Mouse (Mus musculus) liver, embryonic 11.5 days (tissue): ENCODE data around the gene Pde3b. TPM values are rescaled to one million over a fixed set of nuclear protein-coding genes. Genes with fewer than 3 reads are reported as not detected.
"Not testable (repeated sequence)": the region's sequence is repeated elsewhere in the genome, so short reads cannot be mapped to it uniquely, and the experiment has no call there.

ENCODE experiments used
- ATAC-seq: fragments of 200-750 bp; cut with Nextera tagmentation; replicated peaks from 2 replicates; pipeline ENCODE4 v1.8.0; 2017; ENCODE audit warnings: moderate number of reproducible peaks, mild to moderate bottlenecking, moderate TSS enrichment, moderate library complexity; ENCODE audit not compliant: low FRiP score
- DNase-seq: peaks from one replicate; pipeline ENCODE4 v3.0.0-alpha.2; 2017; ENCODE audit warnings: low spot score
- H3K27ac ChIP-seq: fragments of 300-500 bp; sonication (generic); 2 replicates; pipeline ENCODE4 v1.5.1; 2014; ENCODE audit warnings: mild to moderate bottlenecking, low read depth, low read length, control low read depth
- H3K27me3 ChIP-seq: fragments of 300-500 bp; sonication (generic); replicated peaks from 2 replicates; pipeline ENCODE4 v1.6.1; 2014; ENCODE audit warnings: low read length, mixed read lengths; ENCODE audit not compliant: control insufficient read depth, insufficient read depth
- H3K36me3 ChIP-seq: fragments of 300-500 bp; sonication (generic); 2 replicates; pipeline ENCODE4 v1.6.1; 2014; ENCODE audit warnings: mild to moderate bottlenecking, low read length, moderate library complexity, mixed read lengths; ENCODE audit not compliant: control insufficient read depth, insufficient read depth
- H3K4me1 ChIP-seq: fragments of 300-500 bp; sonication (generic); replicated peaks from 2 replicates; pipeline ENCODE4 v1.6.1; 2014; ENCODE audit warnings: low read length, mixed read lengths; ENCODE audit not compliant: control insufficient read depth, insufficient read depth
- H3K4me2 ChIP-seq: fragments of 300-500 bp; sonication (generic); 2 replicates; pipeline ENCODE4 v1.6.1; 2014; ENCODE audit warnings: mild to moderate bottlenecking, control low read depth, moderate library complexity
- H3K4me3 ChIP-seq: fragments of 300-500 bp; sonication (generic); 2 replicates; pipeline ENCODE4 v1.5.1; 2014; ENCODE audit warnings: low read depth, low read length, control low read depth
- H3K9ac ChIP-seq: fragments of 300-500 bp; sonication (generic); 2 replicates; pipeline ENCODE4 v1.6.1; 2014; ENCODE audit warnings: low read depth, low read length, control low read depth
- H3K9me3 ChIP-seq: fragments of 300-500 bp; sonication (generic); 2 replicates; pipeline ENCODE4 v1.6.1; 2016; ENCODE audit warnings: low read length, inconsistent platforms, mixed read lengths; ENCODE audit not compliant: control insufficient read depth
- WGBS: fragments of 180-500 bp; shearing (Covaris S2); extraction: QIAGEN DNeasy Blood & Tissue Kit; methylation state at CpG from one replicate; pipeline ENCODE4 v1.1.7; 2014; 5-methylcytosine and 5-hydroxymethylcytosine counted together
- polyA plus RNA-seq: library from polyadenylated mRNA; unstranded; fragments of >200 nt; fragmentation: Nextera tagmentation; extraction: Ambion mirVana; gene quantifications from 2 replicates; pipeline ENCODE4 v1.2.1, GENCODE M21; 2014

Gene Pde3b
- polyA plus RNA-seq, 1 experiment from 2014 or later = 6.2 TPM

- H3K4me3 ChIP-seq = no peak overlapping the region
- no peak overlapping the region for H3K27ac ChIP-seq
- DNase-seq (no peak), ATAC-seq (no peak)
- H3K4me2 ChIP-seq = no peak overlapping the region
- no peaks in the 10 kb centered on the region for H3K36me3 ChIP-seq
- H3K27me3 ChIP-seq = no peaks in the 10 kb centered on the region
- no peak overlapping the region for H3K9ac ChIP-seq
- no peaks in the 10 kb centered on the region; the same call in 1 of the 2 replicates for H3K4me1 ChIP-seq
- no peaks in the 10 kb centered on the region for H3K9me3 ChIP-seq
Measured at GRCm38 (mm10) chr7:114492540-114492939, 77.5 kb downstream of the Pde3b start.

- no peak for DNase-seq
Measured at GRCm38 (mm10) chr7:114494033-114494432, 79.0 kb downstream of the Pde3b start.

GRCm38 (mm10) chr7:114499293-114499692, 84.2 kb downstream of the Pde3b start:
- Histone ChIP-seq H3K9me3 (no peaks in the 10 kb centered on the region), H3K4me2 (no peak overlapping the region), H3K4me3 (no peak overlapping the region), H3K27ac (no peak overlapping the region), H3K9ac (no peak overlapping the region), H3K27me3 (no peaks in the 10 kb centered on the region), H3K36me3 (no peaks in the 10 kb centered on the region), H3K4me1 (no peaks in the 10 kb centered on the region)
- 83% methylated on average over 1 of the region's 1 CpGs for WGBS
- ATAC-seq = no peak
- DNase-seq = no peak

More at GRCm38 (mm10) chr7:114494033-114494432, 79.0 kb downstream of the Pde3b start:
- Histone ChIP-seq H3K4me2 (no peak overlapping the region), H3K4me1 (no peaks in the 10 kb centered on the region; the same call in 1 of the 2 replicates), H3K9me3 (no peaks in the 10 kb centered on the region), H3K36me3 (no peaks in the 10 kb centered on the region), H3K27me3 (no peaks in the 10 kb centered on the region), H3K4me3 (no peak overlapping the region), H3K9ac (no peak overlapping the region), H3K27ac (no peak overlapping the region)
- WGBS = 84% methylated on average over 5 of the region's 5 CpGs
- ATAC-seq = no peak; the same call in 1 of the 2 replicates

DNA sequence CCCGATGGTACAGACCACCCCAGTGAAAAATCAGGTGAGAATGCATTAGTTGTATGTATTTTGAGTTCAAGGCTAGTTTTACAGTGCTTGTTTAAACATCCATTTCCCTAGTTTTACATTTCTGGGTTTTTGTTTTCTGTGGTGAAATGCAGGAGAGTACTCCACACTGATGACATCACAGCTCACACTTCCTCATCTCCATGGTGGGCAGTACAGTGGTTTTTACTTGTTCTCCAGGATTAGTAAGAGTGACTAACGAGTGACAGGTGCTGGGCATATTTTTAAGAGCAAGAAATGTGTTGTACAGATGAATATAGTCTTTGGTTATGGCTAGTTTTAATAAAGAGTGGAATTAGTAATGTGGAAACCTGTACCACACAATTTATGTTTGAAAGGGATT, 93.8 kb downstream of the Pde3b start:
- H3K4me3 ChIP-seq = no peak overlapping the region
- no peak overlapping the region for H3K9ac ChIP-seq
- H3K4me2 ChIP-seq = no peak overlapping the region
- WGBS = 77% methylated on average over 2 of the region's 2 CpGs
- ATAC-seq (no peak), DNase-seq (no peak)
- no peaks in the 10 kb centered on the region for H3K9me3 ChIP-seq
- no peaks in the 10 kb centered on the region for H3K27me3 ChIP-seq
- H3K4me1 ChIP-seq = no peaks in the 10 kb centered on the region
- no peak overlapping the region for H3K27ac ChIP-seq
- no peaks in the 10 kb centered on the region for H3K36me3 ChIP-seq

DNA sequence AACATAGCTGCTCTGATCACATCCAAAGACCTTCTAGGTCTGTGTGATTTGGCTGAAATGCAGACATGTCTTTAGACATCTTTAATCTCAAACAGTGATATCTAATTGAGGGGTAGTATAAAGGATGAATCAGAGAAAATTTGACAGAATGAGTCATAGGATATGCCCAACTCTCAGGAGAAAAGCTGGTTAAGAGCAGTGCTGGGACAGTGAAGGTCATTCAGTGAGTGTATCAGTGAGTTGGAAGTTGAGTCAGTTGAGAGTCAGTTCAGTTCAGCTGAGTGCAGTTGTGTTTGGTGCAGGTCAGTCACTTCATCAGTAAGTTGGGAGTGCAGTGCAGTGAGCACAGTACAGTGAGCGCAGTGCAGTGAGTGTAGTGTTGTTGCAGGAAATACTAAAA, 105.0 kb downstream of the Pde3b start:
- no peaks in the 10 kb centered on the region for H3K27me3 ChIP-seq

DNA sequence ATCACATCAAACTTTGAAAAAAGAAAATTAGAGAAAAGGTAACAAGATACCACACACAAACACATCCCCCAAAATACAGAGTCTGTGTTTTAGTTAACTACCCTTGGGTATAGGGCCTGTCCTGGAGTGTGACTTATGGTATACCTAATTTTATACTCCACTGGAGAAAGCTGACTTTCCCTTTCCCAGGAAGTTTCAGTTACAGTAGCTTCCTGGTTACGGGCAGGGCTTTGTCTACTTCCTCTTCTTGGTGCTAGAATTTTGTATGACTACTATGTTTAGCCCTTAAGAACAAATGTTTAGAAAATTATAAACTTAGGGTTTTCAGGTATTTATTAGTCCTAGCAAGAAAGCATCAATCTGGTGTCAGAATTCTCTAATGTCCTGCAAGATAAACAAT, 111.2 kb downstream of the Pde3b start:
- no peaks in the 10 kb centered on the region for H3K9me3 ChIP-seq
- ATAC-seq (no peak), DNase-seq (no peak)
- H3K27me3 ChIP-seq = no peaks in the 10 kb centered on the region
- H3K36me3 ChIP-seq = no peaks in the 10 kb centered on the region
- no peak overlapping the region for H3K4me3 ChIP-seq
- H3K9ac ChIP-seq = no peak overlapping the region
- no peak overlapping the region for H3K4me2 ChIP-seq
- H3K4me1 ChIP-seq = no peaks in the 10 kb centered on the region
- H3K27ac ChIP-seq = no peak overlapping the region
- WGBS = 63% methylated on average over 1 of the region's 1 CpGs

More for the DNA sequence above, 105.0 kb downstream of the Pde3b start:
- WGBS = 84% methylated on average over 1 of the region's 1 CpGs
- ATAC-seq (no peak), DNase-seq (no peak)
- no peak overlapping the region for H3K4me3 ChIP-seq
- H3K4me2 ChIP-seq = no peak overlapping the region
- H3K9ac ChIP-seq = no peak overlapping the region
- no peaks in the 10 kb centered on the region for H3K36me3 ChIP-seq
- H3K4me1 ChIP-seq = no peaks in the 10 kb centered on the region
- H3K27ac ChIP-seq = no peak overlapping the region
- H3K9me3 ChIP-seq = no peaks in the 10 kb centered on the region

DNA sequence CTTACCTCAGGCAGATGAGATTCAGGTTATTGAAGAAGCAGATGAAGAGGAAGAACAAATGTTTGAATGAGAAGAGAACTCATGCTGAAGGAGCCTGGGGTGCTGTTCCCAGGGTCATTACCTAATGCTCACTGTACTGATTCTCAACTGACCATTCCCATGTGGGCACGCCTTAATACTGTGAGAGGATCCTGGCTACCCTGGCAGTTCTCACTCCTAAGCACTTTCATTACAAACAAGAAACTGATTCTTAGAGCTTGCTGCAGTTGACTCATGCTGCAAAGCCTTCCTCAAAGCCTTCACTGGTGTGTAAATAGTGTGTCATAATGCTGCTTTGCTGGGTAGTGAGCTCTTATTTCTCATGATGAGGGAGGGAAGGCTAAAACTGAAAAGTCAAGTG, 121.1 kb downstream of the Pde3b start:
- H3K36me3 ChIP-seq = no peaks in the 10 kb centered on the region; the same call in 1 of the 2 replicates
- H3K4me1 ChIP-seq = no peaks in the 10 kb centered on the region
- H3K4me2 ChIP-seq = no peak overlapping the region
- no peak for DNase-seq
- ATAC-seq = no peak
- H3K9ac ChIP-seq = no peak overlapping the region
- no peaks in the 10 kb centered on the region for H3K27me3 ChIP-seq
- no peak overlapping the region for H3K4me3 ChIP-seq
- WGBS = 83% methylated on average over 1 of the region's 1 CpGs
- H3K9me3 ChIP-seq = no peaks in the 10 kb centered on the region
- no peak overlapping the region for H3K27ac ChIP-seq

GRCm38 (mm10) chr7:114562531-114563241, 147.6 kb downstream of the Pde3b start, which contains the start of gene Cyp2r1:
Gene Cyp2r1 (minus strand): TSS chr7:114562972.
- 3% methylated on average over 56 of the region's 56 CpGs for WGBS
- Histone ChIP-seq H3K9ac (peak within 1 kb of the TSS; percentile 42), H3K9me3 (no peaks in the 10 kb centered on the region), H3K36me3 (no peaks in the 10 kb centered on the region), H3K27ac (peak within 1 kb of the TSS; percentile 56; the same call in 1 of the 2 replicates), H3K4me2 (peak within 1 kb of the TSS; percentile 59), H3K4me1 (no peaks in the 10 kb centered on the region; the same call in 1 of the 2 replicates), H3K4me3 (peak within 1 kb of the TSS; percentile 45), H3K27me3 (no peaks in the 10 kb centered on the region)
- DNase-seq (peak; percentile 80), ATAC-seq (peak; percentile 99)

DNA sequence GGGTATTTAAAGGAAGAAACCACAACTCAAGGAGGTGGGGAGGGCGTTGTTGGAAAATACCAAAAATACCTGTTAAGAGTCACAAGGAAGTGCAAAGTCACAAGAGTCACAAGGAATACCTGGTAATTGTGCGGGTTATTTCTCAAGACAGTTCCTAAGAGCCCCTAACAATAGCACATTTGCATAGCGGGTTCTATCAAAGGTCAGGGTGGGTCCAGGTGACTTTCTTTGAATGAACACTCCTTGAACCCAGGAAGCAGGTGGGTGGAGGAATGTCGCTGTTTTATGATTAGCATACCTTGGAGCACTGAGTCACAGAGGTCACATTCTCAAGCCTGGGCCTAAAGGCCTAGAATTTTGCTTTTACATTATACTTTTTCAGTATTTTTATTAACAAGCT, 158.8 kb downstream of the Pde3b start:
- H3K27me3 ChIP-seq, H3K9ac ChIP-seq, H3K36me3 ChIP-seq, H3K9me3 ChIP-seq, H3K4me2 ChIP-seq, H3K4me3 ChIP-seq, H3K4me1 ChIP-seq, H3K27ac ChIP-seq, ATAC-seq, DNase-seq: not testable (repeated sequence)
- 86% methylated on average over 4 of the region's 4 CpGs for WGBS
